Mouse (Mus musculus) stomach, postnatal 0 days (tissue): ENCODE data around the gene Mars.

ENCODE experiments used
- CTCF ChIP-seq: IDR thresholded peaks from 2 replicates; pipeline ENCODE4 v1.5.1; 2016; ENCODE audit warnings: antibody characterized with exemption, low read depth, mild to moderate bottlenecking, moderate library complexity
- EP300 ChIP-seq: optimal IDR thresholded peaks from 2 replicates; pipeline ENCODE3; 2016; ENCODE audit warnings: antibody characterized with exemption

DNA sequence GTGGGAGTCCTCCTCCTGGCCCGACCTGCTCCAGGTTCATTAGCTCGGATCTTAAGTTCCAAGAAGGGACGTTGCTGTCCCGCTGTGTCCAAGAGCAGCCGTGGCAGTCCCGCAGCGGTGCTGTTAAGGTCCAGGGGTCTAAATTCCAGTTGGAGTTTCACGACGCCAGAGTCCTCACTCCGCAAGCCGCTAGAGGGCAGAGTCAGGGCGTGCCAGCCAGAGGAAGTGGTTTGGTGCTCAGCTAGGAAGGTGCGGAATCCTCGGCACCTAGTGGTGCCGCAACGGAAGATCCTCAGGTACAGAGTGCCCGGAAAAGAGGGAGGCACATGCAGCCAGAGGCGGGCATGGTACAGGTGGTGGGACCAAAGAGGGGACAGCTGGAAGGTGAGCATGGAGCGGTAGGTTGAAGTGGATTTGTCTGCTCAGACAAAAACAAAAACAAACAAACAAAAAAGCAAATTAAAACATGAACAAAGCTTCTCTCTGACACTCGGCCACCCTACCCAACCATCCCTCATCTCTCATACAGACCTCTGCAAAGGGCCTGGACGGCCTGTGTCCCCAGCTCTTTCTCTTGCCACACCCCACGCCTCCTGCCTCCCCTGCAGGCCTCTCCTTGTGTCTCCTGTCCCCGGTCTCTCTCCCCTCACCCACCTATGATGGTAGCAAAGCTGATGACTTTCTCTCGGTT is 39.2 kb upstream of the Mars start:
- TF ChIP-seq CTCF (peak; percentile 96), EP300 (no peak)
